26 mouse cellular contexts compared by ENCODE assay signal in genomic region chr13:100805776-100806175, GRCm38 (mm10). TPM values are rescaled to one million over a fixed set of nuclear protein-coding genes. Genes with fewer than 3 reads are reported as not detected.
DNase-seq lines count a peak whose midpoint lies in the region; ATAC-seq lines count a peak whose summit lies in the region.
"Had no signal": no experiment of that assay in that cellular context is flagged by ENCODE, and none has a peak within 500 bp of the region (broad histone marks: within the 10 kb centered on the region; RNA-seq: fewer than 3 reads in every experiment).

No protein-coding gene starts in this region.

- no peak overlapping the region for H3K4me2 ChIP-seq in midbrain, embryonic 14.5 days (ENCODE audit: low read length)
- H3K4me2 ChIP-seq: embryonic facial prominence, embryonic 13.5 days; forebrain, embryonic 13.5 days; heart, embryonic 11.5 days; hindbrain, embryonic 12.5 days; hindbrain, embryonic 15.5 days had no signal

- no peaks in the 10 kb centered on the region for H3K9me3 ChIP-seq in midbrain, embryonic 14.5 days (ENCODE audit: control insufficient read depth, low read length)
- H3K9me3 ChIP-seq: embryonic facial prominence, embryonic 10.5 days; embryonic facial prominence, embryonic 13.5 days; forebrain, embryonic 10.5 days; forebrain, embryonic 13.5 days; hindbrain, embryonic 12.5 days; hindbrain, embryonic 15.5 days had no signal

- ATAC-seq in midbrain, embryonic 14.5 days (ENCODE audit: low FRiP score, low TSS enrichment), result no peak
- ATAC-seq: activated CD4-positive, CD25-positive, alpha-beta regulatory T cell, adult 4 months; forebrain, embryonic 13.5 days; forebrain, embryonic 16.5 days had no signal

- no peaks in the 10 kb centered on the region for H3K27me3 ChIP-seq in midbrain, embryonic 14.5 days (ENCODE audit: control insufficient read depth, insufficient read depth, low read length)
- H3K27me3 ChIP-seq: embryonic facial prominence, embryonic 13.5 days; forebrain, embryonic 13.5 days; hindbrain, embryonic 12.5 days; hindbrain, embryonic 15.5 days had no signal

- H3K27ac ChIP-seq in midbrain, embryonic 14.5 days (replicated peaks; ENCODE audit: low read depth, low read length), result no peak overlapping the region
- H3K27ac ChIP-seq: embryonic facial prominence, embryonic 10.5 days; embryonic facial prominence, embryonic 13.5 days; forebrain, embryonic 10.5 days; forebrain, embryonic 13.5 days; gastrocnemius, adult 2 months; hindbrain, embryonic 12.5 days; hindbrain, embryonic 15.5 days had no signal

- H3K9ac ChIP-seq in midbrain, embryonic 14.5 days (replicated peaks; ENCODE audit: low read length), result no peak overlapping the region
- H3K9ac ChIP-seq: embryonic facial prominence, embryonic 13.5 days; forebrain, embryonic 13.5 days; hindbrain, embryonic 12.5 days; hindbrain, embryonic 15.5 days had no signal

- peaks cover 69% of the 10 kb centered on the region for H3K36me3 ChIP-seq in midbrain, embryonic 14.5 days (ENCODE audit: control insufficient read depth, insufficient read depth, low read length)

- H3K4me1 ChIP-seq in midbrain, embryonic 14.5 days (ENCODE audit: control insufficient read depth, insufficient read depth, low read length), result no peaks in the 10 kb centered on the region
- H3K4me1 ChIP-seq: embryonic facial prominence, embryonic 10.5 days; embryonic facial prominence, embryonic 13.5 days; forebrain, embryonic 10.5 days; forebrain, embryonic 13.5 days; hindbrain, embryonic 12.5 days; hindbrain, embryonic 15.5 days had no signal

- 93% methylated on average over 3 of the region's 3 CpGs for WGBS in midbrain, embryonic 14.5 days

- no peak overlapping the region for H3K4me3 ChIP-seq in midbrain, embryonic 14.5 days (replicated peaks; ENCODE audit: low read depth, low read length)
- H3K4me3 ChIP-seq: embryonic facial prominence, embryonic 10.5 days; embryonic facial prominence, embryonic 13.5 days; erythroblast, embryonic 14.5 days; forebrain, embryonic 10.5 days; forebrain, embryonic 13.5 days; gastrocnemius, adult 2 months; hindbrain, embryonic 12.5 days; hindbrain, embryonic 15.5 days had no signal

- peak; percentile 55 for DNase-seq in CD4-positive helper T cell, adult 2 months (ENCODE audit: low read depth, low spot score)
- peak; percentile 8 for DNase-seq in CD4-positive, CD25-positive, alpha-beta regulatory T cell, adult 2 months (ENCODE audit: low read depth, low spot score)
- peak; percentile 7 for DNase-seq in brain, adult 2 months (ENCODE audit: low read depth, low spot score)
- DNase-seq in thymus, postnatal 14 days, result peak; percentile 26
- DNase-seq in kidney, adult 11 months, result no peak
- no peak for DNase-seq in midbrain, embryonic 14.5 days
- no peak for DNase-seq in cerebellum, postnatal 25 days
- DNase-seq in layer of hippocampus, adult 9-10 months (ENCODE audit: low spot score), result no peak
- DNase-seq: adrenal gland, adult 8-10 months; adrenal gland, postnatal 25 days; cerebellum, adult 18-20 months; cerebellum, adult 9-11 months; cerebellum, postnatal 36 days; embryo, embryonic 11 days; gastrocnemius, adult 2 months; gastrocnemius, postnatal 14 days had no signal

RNA-seq across cellular contexts. Expression of gene Ccnb1, which starts 19.4 kb away (rescaled TPM):
- 31.0 and 69.9 TPM in 2 replicates for polyA plus RNA-seq in midbrain, embryonic 14.5 days (2014; fragmentation: Nextera tagmentation; extraction: Ambion mirVana)

RNA-seq across cellular contexts. Expression of gene Slc30a5, which starts 27.5 kb away (rescaled TPM):
- 29.0 and 38.7 TPM in 2 replicates for polyA plus RNA-seq in midbrain, embryonic 14.5 days (2014; fragmentation: Nextera tagmentation; extraction: Ambion mirVana)

RNA-seq across cellular contexts. Expression of gene Cenph, which starts 30.1 kb away (rescaled TPM):
- polyA plus RNA-seq in midbrain, embryonic 14.5 days (2014; fragmentation: Nextera tagmentation; extraction: Ambion mirVana), result 5.1 and 8.3 TPM in 2 replicates

Comparison
In these comparisons a context has a peak if more than half of its experiments do, and no peak if none do; other contexts are left out.
1. DNase-seq: peak in CD4-positive helper T cell, adult 2 months (single experiment), CD4-positive, CD25-positive, alpha-beta regulatory T cell, adult 2 months (single experiment), brain, adult 2 months (single experiment) and thymus, postnatal 14 days (single experiment); none in kidney, adult 11 months (single experiment), midbrain, embryonic 14.5 days (single experiment), cerebellum, postnatal 25 days (0 of 2) and layer of hippocampus, adult 9-10 months (single experiment).